Mouse (Mus musculus) liver, embryonic 14.5 days (tissue): ENCODE data around the gene Eme2. TPM values are rescaled to one million over a fixed set of nuclear protein-coding genes. Genes with fewer than 3 reads are reported as not detected.

Experiments
- ATAC-seq: fragments of 200-750 bp; cut with Nextera tagmentation; 2 replicates; pipeline ENCODE4 v1.8.0; 2017; ENCODE audit warnings: moderate number of reproducible peaks, mild to moderate bottlenecking, moderate library complexity; ENCODE audit not compliant: insufficient read depth
- DNase-seq, 3 experiments: peaks; one replicate each; pipeline ENCODE4 v3.0.0-alpha.2; 2012 to 2013; ENCODE audit warnings: low read depth in 3 of 3, low spot score in 3 of 3
- H3K27ac ChIP-seq: fragments of 300-500 bp; sonication (generic); 2 replicates; pipeline ENCODE4 v1.5.1; 2014; ENCODE audit warnings: moderate library complexity, mild to moderate bottlenecking, control low read depth, inconsistent platforms
- H3K27me3 ChIP-seq: fragments of 300-500 bp; sonication (generic); 2 replicates; pipeline ENCODE4 v1.6.1; 2014; ENCODE audit warnings: mild to moderate bottlenecking, low read length, moderate library complexity; ENCODE audit not compliant: control insufficient read depth, insufficient read depth
- H3K36me3 ChIP-seq: fragments of 300-500 bp; sonication (generic); replicated peaks from 2 replicates; pipeline ENCODE4 v1.6.1; 2014; ENCODE audit warnings: low read depth; ENCODE audit not compliant: control insufficient read depth, insufficient read depth
- H3K4me1 ChIP-seq, 2 experiments: fragments of 200-500 bp in 1 of 2; fragments of 300-500 bp in 1 of 2; sonication (generic) in 1 of 2; replicated peaks; 2 replicates each; pipeline ENCODE4 v1.6.1; 2012 to 2014; ENCODE audit warnings: antibody characterized with exemption in 1 of 2, inconsistent platforms in 1 of 2, low read length in 1 of 2; ENCODE audit not compliant: control insufficient read depth in 2 of 2, insufficient read depth in 2 of 2
- H3K4me2 ChIP-seq: fragments of 300-500 bp; sonication (generic); 2 replicates; pipeline ENCODE4 v1.6.1; 2014; ENCODE audit warnings: low read depth, mild to moderate bottlenecking, control low read depth, moderate library complexity
- H3K4me3 ChIP-seq, 2 experiments: fragments of 200-500 bp in 1 of 2; fragments of 300-500 bp in 1 of 2; sonication (generic) in 1 of 2; 2 replicates each; pipeline ENCODE4 v1.5.1; 2012 to 2014; ENCODE audit warnings: low read depth in 2 of 2, low read length in 2 of 2, mild to moderate bottlenecking in 2 of 2, control low read depth in 1 of 2, inconsistent platforms in 1 of 2, moderate library complexity in 1 of 2; ENCODE audit not compliant: insufficient read depth in 1 of 2
- H3K9ac ChIP-seq: fragments of 300-500 bp; sonication (generic); replicated peaks from 2 replicates; pipeline ENCODE4 v1.6.1; 2014; ENCODE audit warnings: mild to moderate bottlenecking, control low read depth, moderate library complexity
- H3K9me3 ChIP-seq: fragments of 300-500 bp; sonication (generic); 2 replicates; pipeline ENCODE4 v1.6.1; 2016; ENCODE audit warnings: low read length, mixed read lengths; ENCODE audit not compliant: control insufficient read depth
- CTCF ChIP-seq: IDR thresholded peaks from 2 replicates; pipeline ENCODE4 v1.5.1; 2016; ENCODE audit warnings: antibody characterized with exemption, low read depth, control low read depth
- EP300 ChIP-seq: IDR thresholded peaks from 2 replicates; pipeline ENCODE4 v1.6.1; 2016; ENCODE audit warnings: antibody characterized with exemption, low read depth
- WGBS: fragments of 180-500 bp; shearing (Covaris S2); extraction: QIAGEN DNeasy Blood & Tissue Kit; methylation state at CpG from one replicate; pipeline ENCODE4 v1.1.7; 2014; ENCODE audit not compliant: insufficient replicate concordance; 5-methylcytosine and 5-hydroxymethylcytosine counted together
- polyA plus RNA-seq, 2 experiments: library from polyadenylated mRNA; depleted of rRNA in 1 of 2; stranded (reverse) in 1 of 2; unstranded in 1 of 2; fragments of >200 nt; fragmentation: Nextera tagmentation in 1 of 2; extraction: Ambion mirVana in 1 of 2; gene quantifications; 2 replicates each; pipeline versions ENCODE4 v1.2.1 to v1.2.3; 2012 to 2014

Gene Eme2
- polyA plus RNA-seq, 2 experiments, result 7.4 to 9.4 TPM

DNA sequence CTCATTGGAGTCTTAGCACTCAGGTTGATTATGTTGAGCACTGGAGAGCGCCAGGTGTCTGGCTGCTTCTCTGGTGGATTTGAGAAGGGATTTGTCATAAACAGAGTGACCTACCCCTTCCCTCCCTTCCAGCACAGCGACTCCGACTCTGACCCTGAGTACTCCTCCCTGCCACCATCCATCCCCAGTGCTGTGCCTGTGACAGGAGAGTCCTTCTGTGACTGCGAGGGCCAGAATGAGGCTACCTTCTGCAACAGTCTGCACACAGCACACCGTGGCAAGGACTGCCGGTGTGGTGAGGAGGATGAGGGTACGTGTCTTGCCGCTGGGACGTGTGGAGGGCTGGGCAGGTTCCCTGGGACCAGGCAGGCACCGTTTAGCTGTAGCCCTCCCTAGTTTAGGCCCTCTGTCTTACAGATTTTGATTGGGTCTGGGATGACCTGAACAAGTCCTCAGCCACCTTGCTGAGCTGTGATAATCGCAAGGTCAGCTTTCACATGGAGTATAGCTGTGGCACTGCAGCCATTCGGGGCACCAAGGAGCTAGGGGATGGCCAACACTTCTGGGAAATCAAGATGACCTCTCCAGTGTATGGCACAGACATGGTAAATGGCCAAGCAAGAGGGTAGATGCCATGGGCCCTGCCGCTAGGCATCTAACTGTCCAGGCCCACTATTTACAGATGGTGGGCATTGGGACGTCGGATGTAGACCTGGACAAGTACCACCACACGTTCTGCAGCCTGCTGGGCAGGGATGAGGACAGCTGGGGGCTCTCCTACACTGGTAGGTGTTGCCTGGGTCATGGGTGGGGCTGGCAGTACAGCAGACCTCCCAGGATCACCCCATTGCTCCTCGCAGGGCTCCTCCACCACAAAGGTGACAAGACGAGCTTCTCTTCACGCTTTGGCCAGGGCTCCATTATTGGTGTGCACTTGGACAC is 4.5 kb downstream of the Eme2 start:
- H3K9me3 ChIP-seq, result no peaks in the 10 kb centered on the region
- H3K27ac ChIP-seq, result no peak overlapping the region
- TF ChIP-seq CTCF (no peak), EP300 (no peak)
- H3K4me3 ChIP-seq, result no peak overlapping the region
- H3K27me3 ChIP-seq, result no peaks in the 10 kb centered on the region
- no peak for DNase-seq
- peaks cover 12 to 17% of the 10 kb centered on the region in 2 experiments for H3K4me1 ChIP-seq
- no peak overlapping the region for H3K4me2 ChIP-seq
- 84% methylated on average over 19 of the region's 19 CpGs for WGBS
- ATAC-seq, result no peak
- H3K9ac ChIP-seq, result no peak overlapping the region
- peaks cover 49% of the 10 kb centered on the region for H3K36me3 ChIP-seq

DNA sequence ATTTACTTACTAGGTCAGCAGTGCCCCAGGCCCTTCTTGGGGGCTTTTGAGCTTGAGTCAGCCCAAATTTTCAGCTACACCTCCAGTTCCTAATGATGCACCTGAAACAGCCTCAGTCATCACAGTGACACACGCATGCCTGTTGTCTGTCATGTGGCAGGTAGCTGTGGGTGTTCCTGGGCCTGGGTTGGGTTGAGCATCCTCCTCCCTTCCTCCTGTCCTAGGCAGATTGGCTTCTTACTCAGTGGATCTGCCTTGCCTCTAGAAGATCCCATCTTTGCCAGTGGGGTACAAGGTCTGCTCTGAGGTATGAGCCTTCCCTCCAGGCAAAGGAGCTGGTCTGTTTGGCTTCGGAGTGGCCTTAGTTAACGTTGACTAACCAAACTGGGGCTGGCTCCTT is 6.0 kb downstream of the Eme2 start:
- no peak for TF ChIP-seq EP300
- TF ChIP-seq CTCF, result no peak
- Histone ChIP-seq H3K36me3 (peaks cover 59% of the 10 kb centered on the region), H3K27ac (no peak overlapping the region), H3K27me3 (no peaks in the 10 kb centered on the region), H3K9ac (no peak overlapping the region), H3K4me2 (peak overlapping the region; percentile 89; the same call in 1 of the 2 replicates), H3K9me3 (no peaks in the 10 kb centered on the region), H3K4me1 (peaks cover 14 to 22% of the 10 kb centered on the region in 2 experiments), H3K4me3 (no peak overlapping the region)
- 75% methylated on average over 3 of the region's 3 CpGs for WGBS
- DNase-seq (no peak), ATAC-seq (no peak)

DNA sequence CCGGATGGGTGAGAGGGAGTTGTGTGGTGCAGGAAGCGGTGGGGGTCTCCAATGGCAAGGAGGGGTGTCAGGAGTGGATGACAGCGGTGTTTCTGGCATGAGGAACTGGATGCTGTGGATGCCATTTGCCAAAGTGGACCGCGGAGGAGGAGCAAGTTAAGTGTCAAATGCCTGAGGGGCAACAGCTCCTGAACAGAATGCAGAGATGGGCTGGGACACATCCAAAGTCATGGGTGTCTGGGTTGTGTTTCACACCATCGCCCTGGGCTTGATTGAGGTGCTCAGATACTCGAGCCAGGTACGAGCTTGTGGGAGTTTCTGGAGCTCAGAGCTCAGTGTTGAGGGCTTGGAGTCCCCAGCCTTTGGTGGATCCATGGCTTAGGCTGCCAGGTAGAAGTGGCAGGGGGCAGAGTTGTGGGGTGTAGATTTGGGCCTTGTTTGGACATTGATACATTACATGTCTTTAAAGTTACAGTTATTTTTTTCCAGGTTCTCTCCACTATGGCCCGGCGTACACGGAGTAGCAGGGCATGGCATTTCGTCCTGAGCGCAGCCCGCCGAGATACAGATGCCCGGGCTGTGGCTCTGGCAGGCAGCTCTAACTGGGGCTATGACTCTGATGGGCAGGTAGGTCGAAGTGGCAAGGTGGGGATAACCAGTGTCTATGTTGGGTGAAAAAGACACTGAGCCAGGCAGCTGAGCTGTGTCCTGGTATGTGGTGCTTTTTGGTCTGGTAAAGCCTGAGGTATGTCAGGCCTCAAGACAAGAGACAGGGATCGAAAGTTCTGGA is 7.4 kb downstream of the Eme2 start:
- peak overlapping the region; percentile 52 for H3K27ac ChIP-seq
- DNase-seq, result no peak
- H3K36me3 ChIP-seq, result peaks cover 66% of the 10 kb centered on the region
- peak overlapping the region; percentile 89 for H3K4me2 ChIP-seq
- no peaks in the 10 kb centered on the region for H3K27me3 ChIP-seq
- H3K4me1 ChIP-seq, result peaks cover 14 to 19% of the 10 kb centered on the region in 2 experiments
- H3K9me3 ChIP-seq, result no peaks in the 10 kb centered on the region
- WGBS, result 59% methylated on average over 18 of the region's 18 CpGs
- TF ChIP-seq CTCF, result no peak
- no peak for TF ChIP-seq EP300
- H3K4me3 ChIP-seq, result peak overlapping the region; percentile 85 to 96
- ATAC-seq, result no peak
- H3K9ac ChIP-seq, result peak overlapping the region; percentile 81

DNA sequence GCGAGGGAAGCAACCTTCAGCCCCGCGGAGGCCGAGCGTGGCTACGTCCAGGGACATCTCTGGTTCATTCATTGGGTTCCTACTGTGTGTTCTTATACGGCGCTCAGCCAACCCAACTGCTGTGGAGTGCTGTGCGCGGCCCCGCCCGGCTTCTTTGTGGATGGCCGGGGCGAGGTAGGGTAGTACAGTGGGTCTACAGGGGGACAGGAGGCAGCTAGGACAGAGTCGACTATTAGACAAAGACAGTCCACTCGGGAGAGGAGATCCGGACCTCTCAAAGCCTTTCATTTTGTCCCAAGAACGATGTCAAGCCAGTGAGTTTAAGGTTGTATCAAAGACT is 8.0 kb downstream of the Eme2 start:
- WGBS, result under 1% methylated on average over 18 of the region's 18 CpGs
- peaks cover 61% of the 10 kb centered on the region for H3K36me3 ChIP-seq
- TF ChIP-seq CTCF (no peak), EP300 (no peak)
- H3K9ac ChIP-seq, result peak overlapping the region; percentile 81
- no peaks in the 10 kb centered on the region for H3K27me3 ChIP-seq
- H3K9me3 ChIP-seq, result no peaks in the 10 kb centered on the region
- H3K4me1 ChIP-seq, result peaks cover 14 to 19% of the 10 kb centered on the region in 2 experiments
- no peak for DNase-seq
- peak; percentile 50 for ATAC-seq
- H3K27ac ChIP-seq, result peak overlapping the region; percentile 52
- peak overlapping the region; percentile 85 to 96 for H3K4me3 ChIP-seq
- peak overlapping the region; percentile 89 for H3K4me2 ChIP-seq
